Mouse (Mus musculus): ENCODE results near the gene Atrnl1. TPM values are rescaled to one million over a fixed set of nuclear protein-coding genes. Genes with fewer than 3 reads are reported as not detected.

Atrnl1 gene
- polyA plus RNA-seq, 1 experiment, result 8.8 TPM

DNA sequence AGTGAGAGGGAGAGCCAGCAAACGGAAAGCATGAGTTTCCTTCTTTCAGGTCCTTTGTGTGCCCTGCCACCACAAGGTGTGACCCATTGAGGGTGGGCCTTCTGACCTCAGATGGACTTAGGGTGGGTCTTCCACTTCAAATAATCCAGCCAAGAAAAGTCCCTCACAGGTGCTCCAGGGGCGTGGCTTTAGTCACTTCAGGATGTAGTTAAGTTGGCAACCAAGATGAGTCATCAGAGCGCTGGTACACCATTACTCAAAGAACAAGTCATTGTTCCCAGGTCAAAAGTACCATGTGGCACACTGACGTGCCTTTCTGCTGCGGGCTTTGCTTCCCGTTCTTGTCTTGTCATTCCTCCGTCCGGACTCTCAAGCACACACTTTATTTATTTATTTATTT, 16.4 kb downstream of the Atrnl1 start:
- TF ChIP-seq CTCF (IDR thresholded peaks at IDR 0.05; ENCODE audit: low read depth, low read length), result no peak
- TF ChIP-seq POLR2A (IDR thresholded peaks at IDR 0.05; ENCODE audit: borderline replicate concordance, low read depth, low read length), result no peak
- H3K4me1 ChIP-seq (ENCODE audit: control insufficient read depth, insufficient read depth, low read length), result peaks cover 2% of the 10 kb centered on the region; the same call in 1 of the 2 replicates
- no peak overlapping the region for H3K4me3 ChIP-seq (ENCODE audit: insufficient read depth, low read length)
- no peak overlapping the region for H3K27ac ChIP-seq (ENCODE audit: insufficient read depth, low read depth, low read length)

DNA sequence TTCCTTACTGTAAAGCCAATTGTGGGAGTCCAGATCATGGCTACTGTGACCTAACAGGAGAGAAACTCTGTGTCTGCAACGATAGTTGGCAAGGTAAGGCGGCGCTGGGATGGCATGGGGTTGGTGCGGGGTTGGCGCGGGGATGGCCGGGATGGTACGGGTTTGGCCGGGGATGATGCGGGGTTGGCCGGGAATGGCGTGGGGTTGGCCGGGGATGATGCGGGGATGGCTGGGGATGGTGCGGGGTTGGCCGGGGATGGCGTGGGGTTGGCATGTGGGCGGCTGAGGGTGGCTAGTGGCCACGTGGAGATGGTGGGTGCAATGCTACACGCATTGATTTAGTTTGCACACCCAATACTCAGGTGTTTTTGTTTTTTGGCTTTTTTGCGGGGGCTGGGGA, 31.7 kb downstream of the Atrnl1 start:
- Histone ChIP-seq H3K4me1 (ENCODE audit: control insufficient read depth, insufficient read depth, low read length) (no peaks in the 10 kb centered on the region), H3K4me3 (ENCODE audit: insufficient read depth, low read length) (no peak overlapping the region), H3K27ac (ENCODE audit: insufficient read depth, low read depth, low read length) (no peak overlapping the region)
- no peak for TF ChIP-seq POLR2A (IDR thresholded peaks at IDR 0.05; ENCODE audit: borderline replicate concordance, low read depth, low read length)
- TF ChIP-seq CTCF (IDR thresholded peaks at IDR 0.05; ENCODE audit: low read depth, low read length), result no peak

DNA sequence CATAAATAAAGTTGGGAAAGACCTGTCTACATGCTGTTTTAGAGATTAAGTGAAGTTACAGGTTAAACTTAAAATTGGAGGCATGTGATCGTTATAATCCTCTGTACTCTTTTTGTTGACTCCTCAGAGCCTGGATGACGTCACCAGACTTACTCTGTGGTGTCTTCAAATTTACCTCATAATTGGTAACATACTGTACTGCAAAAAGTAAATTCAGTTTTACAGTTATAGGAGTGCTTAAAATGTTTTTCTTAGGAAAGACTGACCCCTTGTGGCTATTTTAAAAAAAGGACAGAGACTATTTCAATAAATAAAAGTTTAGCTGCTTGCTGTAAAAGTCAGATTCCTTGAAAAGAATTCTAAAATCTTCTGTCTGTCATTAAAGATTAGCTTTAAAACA, 32.1 kb downstream of the Atrnl1 start:
- Histone ChIP-seq H3K27ac (ENCODE audit: insufficient read depth, low read depth, low read length) (no peak overlapping the region), H3K4me3 (ENCODE audit: insufficient read depth, low read length) (no peak overlapping the region), H3K4me1 (ENCODE audit: control insufficient read depth, insufficient read depth, low read length) (no peaks in the 10 kb centered on the region)
- TF ChIP-seq POLR2A (IDR thresholded peaks at IDR 0.05; ENCODE audit: borderline replicate concordance, low read depth, low read length) (no peak), CTCF (IDR thresholded peaks at IDR 0.05; ENCODE audit: low read depth, low read length) (no peak)

DNA sequence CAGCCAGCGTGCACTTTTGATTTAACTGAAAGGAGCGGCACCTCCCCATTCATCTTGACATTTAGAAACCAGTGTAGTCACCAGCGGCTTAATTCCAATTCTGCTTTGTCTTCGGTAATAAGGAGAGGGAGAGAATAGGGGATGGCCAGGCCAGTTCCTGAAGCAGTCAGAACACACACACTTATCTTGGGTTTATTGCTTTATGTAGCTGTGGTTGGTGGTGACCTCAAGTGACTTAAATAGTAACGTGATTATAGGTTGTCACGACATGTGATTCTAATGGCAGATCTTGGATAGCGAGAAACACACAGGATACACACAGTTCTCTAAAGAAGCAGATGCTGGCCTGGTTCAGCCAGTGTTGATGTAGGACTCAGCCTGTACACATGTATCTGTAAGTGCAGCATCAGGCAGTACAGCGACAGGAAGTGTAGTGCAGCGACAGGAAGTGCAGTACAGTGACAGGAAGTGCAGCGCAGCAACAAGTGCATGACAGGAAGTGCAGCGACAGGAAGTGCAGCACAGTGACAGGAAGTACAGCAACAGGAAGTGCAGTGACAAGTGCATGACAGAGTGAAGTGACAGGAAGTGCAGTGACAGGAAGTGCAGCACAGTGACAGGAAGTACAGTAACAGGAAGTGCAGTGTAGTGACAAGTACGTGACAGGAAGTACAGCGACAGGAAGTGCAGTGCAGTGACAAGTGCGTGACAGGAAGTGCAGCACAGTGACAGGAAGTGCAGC, 37.5 kb downstream of the Atrnl1 start:
- TF ChIP-seq CTCF (IDR thresholded peaks at IDR 0.05; ENCODE audit: low read depth, low read length) (no peak), POLR2A (IDR thresholded peaks at IDR 0.05; ENCODE audit: borderline replicate concordance, low read depth, low read length) (no peak)
- H3K4me1 ChIP-seq (ENCODE audit: control insufficient read depth, insufficient read depth, low read length), result no peaks in the 10 kb centered on the region
- H3K27ac ChIP-seq (ENCODE audit: insufficient read depth, low read depth, low read length), result peak overlapping the region; percentile 21; the same call in 1 of the 2 replicates
- H3K4me3 ChIP-seq (ENCODE audit: insufficient read depth, low read length), result no peak overlapping the region

GRCm38 (mm10) chr19:57648944-57649271, 38.1 kb downstream of the Atrnl1 start:
- H3K4me1 ChIP-seq (ENCODE audit: control insufficient read depth, insufficient read depth, low read length), result no peaks in the 10 kb centered on the region
- TF ChIP-seq CTCF (IDR thresholded peaks at IDR 0.05; ENCODE audit: low read depth, low read length), result no peak
- no peak overlapping the region for H3K4me3 ChIP-seq (ENCODE audit: insufficient read depth, low read length)
- peak overlapping the region; percentile 21; the same call in 1 of the 2 replicates for H3K27ac ChIP-seq (ENCODE audit: insufficient read depth, low read depth, low read length)

- Histone ChIP-seq H3K27ac (ENCODE audit: insufficient read depth, low read depth, low read length) (no peak overlapping the region), H3K4me3 (ENCODE audit: insufficient read depth, low read length) (no peak overlapping the region), H3K4me1 (ENCODE audit: control insufficient read depth, insufficient read depth, low read length) (no peaks in the 10 kb centered on the region)
- no peak for TF ChIP-seq POLR2A (IDR thresholded peaks at IDR 0.05; ENCODE audit: borderline replicate concordance, low read depth, low read length)
- no peak for TF ChIP-seq CTCF (IDR thresholded peaks at IDR 0.05; ENCODE audit: low read depth, low read length)
Observed at GRCm38 (mm10) chr19:57655083-57655482, 44.2 kb downstream of the Atrnl1 start.

DNA sequence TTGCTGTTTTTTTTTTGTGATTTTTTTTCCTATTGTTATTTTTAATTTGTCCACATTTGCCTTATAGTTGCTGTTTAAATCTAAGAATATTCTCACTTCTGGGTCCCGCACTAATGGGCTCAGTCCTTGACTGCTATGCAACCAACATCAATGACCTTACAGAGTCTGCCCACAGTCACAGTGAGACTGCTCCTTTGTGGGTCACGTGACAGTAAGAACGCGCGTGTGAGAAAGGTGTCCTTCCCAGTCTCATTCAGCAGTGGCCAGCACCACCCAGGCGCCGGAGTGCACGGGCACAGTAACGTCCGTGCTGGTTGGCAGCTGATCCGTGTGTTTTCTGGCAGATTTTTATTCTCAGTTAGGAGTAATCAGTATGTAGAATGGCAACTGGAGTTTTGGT, 44.7 kb downstream of the Atrnl1 start:
- H3K4me3 ChIP-seq (ENCODE audit: insufficient read depth, low read length), result no peak overlapping the region
- no peaks in the 10 kb centered on the region for H3K4me1 ChIP-seq (ENCODE audit: control insufficient read depth, insufficient read depth, low read length)
- no peak for TF ChIP-seq CTCF (IDR thresholded peaks at IDR 0.05; ENCODE audit: low read depth, low read length)
- no peak for TF ChIP-seq POLR2A (IDR thresholded peaks at IDR 0.05; ENCODE audit: borderline replicate concordance, low read depth, low read length)
- H3K27ac ChIP-seq (ENCODE audit: insufficient read depth, low read depth, low read length), result no peak overlapping the region

DNA sequence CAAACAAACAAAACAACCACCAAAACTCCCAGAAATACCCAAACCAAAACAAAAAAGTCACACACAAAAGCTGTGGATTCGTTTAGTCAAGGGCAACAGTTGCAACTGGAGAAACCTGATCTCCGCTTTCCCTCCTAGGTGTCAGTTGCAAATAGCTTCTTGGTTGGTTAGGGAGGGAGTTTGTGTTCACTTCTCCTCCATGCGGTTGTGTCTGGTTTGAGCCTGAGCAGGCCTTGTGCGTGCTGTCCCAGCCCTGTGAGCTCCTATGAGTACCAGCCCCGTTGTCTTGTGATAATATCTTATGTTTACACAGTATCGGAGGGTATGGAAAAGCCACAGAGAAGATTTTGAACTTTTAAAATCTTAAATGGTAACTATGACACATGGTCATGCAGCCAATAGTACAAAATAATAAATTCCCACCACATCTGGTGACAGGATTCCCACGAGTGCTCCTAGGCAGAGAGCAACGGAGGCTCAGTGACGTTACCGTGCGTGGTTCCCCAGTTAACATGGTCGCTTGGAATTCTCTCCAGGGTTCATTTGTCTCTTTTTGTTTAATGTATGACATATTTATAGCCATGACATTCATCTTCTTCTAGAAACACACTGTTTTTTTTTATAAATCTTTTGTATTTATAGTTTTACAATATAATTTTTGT, 46.7 kb downstream of the Atrnl1 start:
- Histone ChIP-seq H3K4me3 (ENCODE audit: insufficient read depth, low read length) (no peak overlapping the region), H3K27ac (ENCODE audit: insufficient read depth, low read depth, low read length) (no peak overlapping the region), H3K4me1 (ENCODE audit: control insufficient read depth, insufficient read depth, low read length) (no peaks in the 10 kb centered on the region)
- TF ChIP-seq POLR2A (IDR thresholded peaks at IDR 0.05; ENCODE audit: borderline replicate concordance, low read depth, low read length) (no peak), CTCF (IDR thresholded peaks at IDR 0.05; ENCODE audit: low read depth, low read length) (no peak)

DNA sequence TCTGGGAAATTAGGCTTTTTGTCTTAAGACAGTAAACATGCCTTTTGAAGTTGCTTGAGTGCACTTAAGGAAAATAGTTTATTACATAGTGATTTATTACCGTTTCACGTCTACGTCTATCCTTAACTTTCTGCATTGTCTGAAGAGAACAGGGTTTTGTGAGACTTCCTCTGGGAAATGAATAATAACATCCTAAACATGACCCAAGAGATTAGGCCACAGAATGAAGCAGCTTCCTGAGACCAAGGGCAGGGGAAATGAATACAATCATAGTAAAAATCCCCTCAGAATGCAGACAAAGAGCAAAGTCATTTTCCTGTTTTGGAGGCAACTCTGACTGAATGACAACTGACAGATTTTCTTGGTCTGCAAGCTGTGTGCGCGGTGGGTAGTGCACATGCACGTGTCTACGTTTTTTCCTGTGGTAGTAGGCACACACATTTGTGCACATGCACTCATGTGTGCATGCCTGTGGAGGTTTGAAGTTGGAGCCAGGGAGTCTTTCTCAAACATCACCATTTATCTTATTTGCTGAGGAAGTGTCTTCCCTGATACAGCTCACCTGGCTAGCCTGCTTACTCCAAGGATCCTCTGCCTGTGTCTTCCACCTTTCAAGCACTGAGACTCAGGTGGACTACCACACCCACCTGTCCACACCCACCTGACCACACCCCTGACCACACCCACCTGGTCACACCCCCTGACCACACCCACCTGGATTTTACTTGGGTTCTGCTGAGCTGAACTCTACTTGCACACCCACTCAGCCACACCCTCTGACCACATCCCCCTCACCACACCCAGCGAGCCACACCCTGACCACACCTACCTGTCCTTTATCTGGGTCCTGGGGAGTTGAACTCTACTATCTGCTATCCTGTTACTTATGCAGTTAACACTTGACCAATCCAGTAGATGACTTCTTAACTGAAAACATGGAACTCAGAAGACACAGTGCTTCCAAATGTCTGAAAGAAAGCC, 47.6 kb downstream of the Atrnl1 start:
- Histone ChIP-seq H3K27ac (ENCODE audit: insufficient read depth, low read depth, low read length) (no peak overlapping the region), H3K4me1 (ENCODE audit: control insufficient read depth, insufficient read depth, low read length) (no peaks in the 10 kb centered on the region), H3K4me3 (ENCODE audit: insufficient read depth, low read length) (no peak overlapping the region)
- TF ChIP-seq CTCF (IDR thresholded peaks at IDR 0.05; ENCODE audit: low read depth, low read length), result no peak
- TF ChIP-seq POLR2A (IDR thresholded peaks at IDR 0.05; ENCODE audit: borderline replicate concordance, low read depth, low read length), result no peak
